Mouse (Mus musculus) CH12.LX (cell line): ENCODE results near the gene Rgl1. TPM values are rescaled to one million over a fixed set of nuclear protein-coding genes. Genes with fewer than 3 reads are reported as not detected.
"Not testable (repeated sequence)": the region's sequence is repeated elsewhere in the genome, so short reads cannot be mapped to it uniquely, and the experiment has no call there.

Experiments used
- DNase-seq: peaks from one replicate; pipeline ENCODE4 v3.0.0-alpha.2; 2013; ENCODE audit errors: extremely low read depth
- H3K27ac ChIP-seq: 2 replicates; pipeline ENCODE4 v1.5.1; 2012; ENCODE audit warnings: low read depth, mild to moderate bottlenecking, control low read depth, moderate library complexity; ENCODE audit not compliant: insufficient read depth
- H3K27me3 ChIP-seq: replicated peaks from 2 replicates; pipeline ENCODE3; 2012; ENCODE audit warnings: inconsistent platforms
- H3K36me3 ChIP-seq, 2 experiments: replicated peaks in 1 of 2; 2 replicates each; pipeline versions ENCODE3 to v1.6.1; 2012; ENCODE audit warnings: inconsistent platforms in 1 of 2, low read length in 1 of 2, mild to moderate bottlenecking in 1 of 2, mixed read lengths in 1 of 2, moderate library complexity in 1 of 2; ENCODE audit not compliant: control insufficient read depth in 1 of 2, insufficient read depth in 1 of 2
- H3K4me1 ChIP-seq, 2 experiments: 2 replicates each; pipeline ENCODE4 v1.6.1; 2012; ENCODE audit warnings: inconsistent platforms in 1 of 2, moderate library complexity in 1 of 2; ENCODE audit not compliant: insufficient read depth in 2 of 2, control insufficient read depth in 1 of 2
- H3K4me2 ChIP-seq: 2 replicates; pipeline ENCODE4 v1.6.1; 2012; ENCODE audit warnings: low read depth, mild to moderate bottlenecking, control low read depth; ENCODE audit not compliant: poor library complexity, insufficient read depth, severe bottlenecking
- H3K4me3 ChIP-seq, 3 experiments: fragments of 150-350 bp in 1 of 3; sonication (generic) in 1 of 3; replicated peaks in 1 of 3; 2 replicates each; pipeline versions ENCODE3 to v1.5.1; 2011 to 2012; ENCODE audit warnings: low read depth in 2 of 3, low read length in 2 of 3, mild to moderate bottlenecking in 2 of 3, moderate library complexity in 2 of 3, control low read depth in 1 of 3, improper control_type of control experiment in 1 of 3, inconsistent platforms in 1 of 3, mixed read lengths in 1 of 3; ENCODE audit not compliant: poor library complexity in 1 of 3
- H3K79me2 ChIP-seq: replicated peaks from 2 replicates; pipeline ENCODE4 v1.6.1; 2012; ENCODE audit warnings: mild to moderate bottlenecking, moderate library complexity; ENCODE audit not compliant: control insufficient read depth, poor library complexity, insufficient read depth, severe bottlenecking; ENCODE audit errors: extremely low read depth
- H3K9ac ChIP-seq: 2 replicates; pipeline ENCODE4 v1.6.1; 2012; ENCODE audit warnings: low read depth, mild to moderate bottlenecking, control low read depth, moderate library complexity; ENCODE audit not compliant: insufficient read depth
- H3K9me3 ChIP-seq: replicated peaks from 2 replicates; pipeline ENCODE3; 2012; ENCODE audit warnings: low read length, inconsistent platforms, mixed read lengths
- CHD1 ChIP-seq: IDR thresholded peaks from 2 replicates; pipeline ENCODE4 v1.6.1; 2012; ENCODE audit warnings: low read depth, low read length, improper control_type of control experiment, inconsistent platforms
- CTCF ChIP-seq, 2 experiments: IDR thresholded peaks in 1 of 2; conservative IDR thresholded peaks in 1 of 2; 2 replicates each; pipeline ENCODE4 v1.5.1; 2011 to 2012; ENCODE audit warnings: low read depth in 2 of 2, low read length in 2 of 2, improper control_type of control experiment in 1 of 2, inconsistent platforms in 1 of 2, mild to moderate bottlenecking in 1 of 2, moderate library complexity in 1 of 2
- ELF1 ChIP-seq: IDR thresholded peaks from 2 replicates; pipeline ENCODE4 v1.6.1; 2014; ENCODE audit warnings: low read depth, mild to moderate bottlenecking, inconsistent platforms, low read length, improper control_type of control experiment
- GABPA ChIP-seq: IDR thresholded peaks from 2 replicates; pipeline ENCODE4 v1.6.1; 2012; ENCODE audit warnings: low read depth, low read length, improper control_type of control experiment, inconsistent platforms; ENCODE audit not compliant: insufficient replicate concordance
- HCFC1 ChIP-seq: IDR thresholded peaks from 2 replicates; pipeline ENCODE4 v1.6.1; 2012; ENCODE audit warnings: low read depth, mild to moderate bottlenecking, inconsistent platforms, low read length, improper control_type of control experiment
- JUN ChIP-seq: IDR thresholded peaks from 2 replicates; pipeline ENCODE4 v1.6.1; 2011; ENCODE audit warnings: low read depth, mild to moderate bottlenecking, low read length, improper control_type of control experiment, moderate library complexity; ENCODE audit not compliant: insufficient read depth
- JUND ChIP-seq: conservative IDR thresholded peaks from 2 replicates; pipeline ENCODE4 v1.6.1; 2011; ENCODE audit warnings: low read depth, low read length, improper control_type of control experiment
- MAZ ChIP-seq: IDR thresholded peaks from 2 replicates; pipeline ENCODE4 v1.6.1; 2012; ENCODE audit warnings: low read depth, mild to moderate bottlenecking, inconsistent platforms, low read length, improper control_type of control experiment, moderate library complexity
- PAX5 ChIP-seq: IDR thresholded peaks from 2 replicates; pipeline ENCODE4 v1.6.1; 2012; ENCODE audit warnings: low read length, inconsistent platforms, mixed read lengths
- POLR2AphosphoS2 ChIP-seq: IDR thresholded peaks from 2 replicates; pipeline ENCODE4 v1.6.1; 2011; ENCODE audit warnings: low read depth, low read length, improper control_type of control experiment
- RAD21 ChIP-seq: IDR thresholded peaks from 2 replicates; pipeline ENCODE4 v1.6.1; 2011; ENCODE audit warnings: low read depth, mild to moderate bottlenecking, low read length, improper control_type of control experiment, moderate library complexity
- RCOR1 ChIP-seq: conservative IDR thresholded peaks from 2 replicates; pipeline ENCODE4 v1.6.1; 2012; ENCODE audit warnings: low read depth, mild to moderate bottlenecking, inconsistent platforms, low read length, improper control_type of control experiment
- SMC3 ChIP-seq: IDR thresholded peaks from 2 replicates; pipeline ENCODE4 v1.6.1; 2011; ENCODE audit warnings: low read depth, low read length, improper control_type of control experiment
- UBTF ChIP-seq: IDR thresholded peaks from 2 replicates; pipeline ENCODE4 v1.6.1; 2012; ENCODE audit warnings: low read depth, mild to moderate bottlenecking, inconsistent platforms, low read length, improper control_type of control experiment, moderate library complexity
- ZKSCAN1 ChIP-seq: IDR thresholded peaks from 2 replicates; pipeline ENCODE4 v1.6.1; 2012; ENCODE audit warnings: low read depth, inconsistent platforms, low read length, improper control_type of control experiment, borderline replicate concordance
- dilution Hi-C: fragments of 300-500 bp; cut with MboI; formaldehyde crosslinking; loops from 2 replicates; pipeline ENCODE4 v1.14.3; 2020; ENCODE audit warnings: low sequenced_read_pairs; ENCODE audit not compliant: extremely low pct_unique_long_range_greater_than_20kb, extremely low pct_ligation_motif_present
- in situ Hi-C: fragments of 300-500 bp; cut with MboI; formaldehyde crosslinking; loops from 3 replicates; pipeline ENCODE4 v1.14.3; 2019; ENCODE audit warnings: low sequenced_read_pairs, low pct_ligation_motif_present, low pct_unique_long_range_greater_than_20kb, mixed read lengths
- polyA plus RNA-seq: library from polyadenylated mRNA; unstranded; fragments of >175 nt; gene quantifications from 2 replicates; pipeline ENCODE4 v1.2.1, GENCODE M21; 2012; ENCODE audit warnings: low read depth; ENCODE audit not compliant: insufficient read length
- total RNA-seq, 2 experiments: library from RNA; depleted of rRNA; stranded (reverse); fragments of 300-350 nt in 1 of 2; fragments of >200 nt in 1 of 2; gene quantifications; 2 replicates each; pipeline ENCODE4 v1.2.3; 2012 to 2014

Rgl1 gene
- total and polyA plus RNA-seq, 3 experiments, result 0.25 to 1.7 (median 0.74) TPM

DNA sequence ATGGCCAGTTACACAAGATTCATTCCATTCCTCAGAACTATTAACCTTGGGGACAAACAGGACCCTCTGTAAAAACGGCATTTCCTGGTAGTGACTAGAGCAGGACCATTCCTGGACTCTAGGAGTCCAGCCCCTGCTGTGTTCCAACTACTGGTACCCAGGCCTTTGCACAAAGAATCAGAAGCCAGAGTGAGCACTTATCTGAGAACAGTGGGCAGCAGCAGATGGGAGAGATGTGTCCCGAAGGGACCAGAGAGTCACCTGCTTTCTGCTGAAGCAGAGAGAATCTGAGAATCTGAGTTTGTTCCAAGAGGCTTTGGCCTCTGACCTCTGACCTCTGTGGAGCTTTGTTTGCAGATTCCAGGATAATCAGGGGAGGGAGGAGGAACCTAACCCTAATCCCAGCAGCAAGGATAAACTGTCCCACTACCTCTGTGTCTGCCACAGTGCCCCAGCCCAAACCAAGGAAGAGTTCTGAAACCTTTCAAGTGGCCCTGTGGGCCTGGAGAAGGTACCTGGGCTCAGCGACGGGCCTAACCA lies 22.0 kb upstream of the Rgl1 start:
- Histone ChIP-seq H3K4me1 (no peaks in the 10 kb centered on the region), H3K4me3 (no peak overlapping the region), H3K36me3 (no peaks in the 10 kb centered on the region), H3K9ac (no peak overlapping the region), H3K27ac (no peak overlapping the region), H3K9me3 (no peaks in the 10 kb centered on the region), H3K27me3 (no peaks in the 10 kb centered on the region)
- dilution Hi-C loops (no loop called here), in situ Hi-C loops (loop anchor here (25.0 kb wide), 1 partner anchor 599 kb away; no protein-coding TSS in a partner anchor)
- TF ChIP-seq PAX5, result no peak
- no peak for TF ChIP-seq GABPA
- TF ChIP-seq CTCF (conservative IDR thresholded peaks at IDR 0.05 in 1 of 2, IDR thresholded peaks at IDR 0.05 in 1 of 2; ENCODE audit: low read depth in 2 of 2, low read length in 2 of 2), result no peak
- TF ChIP-seq RCOR1, result no peak
- no peak for TF ChIP-seq JUN
- TF ChIP-seq HCFC1, result no peak
- no peak for TF ChIP-seq POLR2AphosphoS2
- TF ChIP-seq UBTF, result no peak
- TF ChIP-seq CHD1, result no peak
- no peak for TF ChIP-seq ELF1
- TF ChIP-seq MAZ, result no peak
- no peak for TF ChIP-seq SMC3
- TF ChIP-seq ZKSCAN1, result no peak
- TF ChIP-seq, all 38 proteins: peak for 0
- Histone ChIP-seq H3K4me2 (no peak overlapping the region), H3K79me2 (no peaks in the 10 kb centered on the region)
- DNase-seq, result no peak

DNA sequence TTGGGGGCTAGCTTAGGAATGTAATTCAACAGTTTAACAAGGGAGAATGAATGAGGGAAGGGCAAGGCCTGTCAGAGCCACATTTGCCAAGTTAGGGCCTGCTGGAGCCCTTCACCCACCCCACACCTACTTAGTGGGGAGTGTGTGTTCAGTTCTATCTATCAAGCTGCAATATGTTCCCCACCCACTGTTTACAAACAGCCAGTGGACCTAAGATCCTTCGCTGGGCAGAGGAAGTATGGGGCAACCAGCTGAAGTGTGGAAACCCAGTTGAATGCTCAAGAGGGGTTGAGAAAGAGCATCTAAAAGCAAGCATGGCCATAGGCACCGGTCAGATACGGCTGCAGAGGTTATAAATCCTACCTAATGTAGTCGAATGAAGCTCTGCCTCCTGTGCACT lies 20.8 kb upstream of the Rgl1 start:
- TF ChIP-seq HCFC1, result no peak
- no peak for TF ChIP-seq JUN
- TF ChIP-seq JUND, result no peak
- TF ChIP-seq RAD21, result no peak
- no peak for TF ChIP-seq POLR2AphosphoS2
- no peaks in the 10 kb centered on the region for H3K4me1 ChIP-seq
- no peaks in the 10 kb centered on the region for H3K27me3 ChIP-seq
- no peak overlapping the region for H3K4me3 ChIP-seq
- dilution Hi-C loops (no loop called here), in situ Hi-C loops (loop anchor here (25.0 kb wide), 1 partner anchor 600 kb away; no protein-coding TSS in a partner anchor)
- no peak for DNase-seq
- no peaks in the 10 kb centered on the region for H3K9me3 ChIP-seq
- H3K36me3 ChIP-seq, result no peaks in the 10 kb centered on the region
- no peak overlapping the region for H3K4me2 ChIP-seq
- H3K27ac ChIP-seq, result no peak overlapping the region
- no peaks in the 10 kb centered on the region for H3K79me2 ChIP-seq
- H3K9ac ChIP-seq, result no peak overlapping the region

DNA sequence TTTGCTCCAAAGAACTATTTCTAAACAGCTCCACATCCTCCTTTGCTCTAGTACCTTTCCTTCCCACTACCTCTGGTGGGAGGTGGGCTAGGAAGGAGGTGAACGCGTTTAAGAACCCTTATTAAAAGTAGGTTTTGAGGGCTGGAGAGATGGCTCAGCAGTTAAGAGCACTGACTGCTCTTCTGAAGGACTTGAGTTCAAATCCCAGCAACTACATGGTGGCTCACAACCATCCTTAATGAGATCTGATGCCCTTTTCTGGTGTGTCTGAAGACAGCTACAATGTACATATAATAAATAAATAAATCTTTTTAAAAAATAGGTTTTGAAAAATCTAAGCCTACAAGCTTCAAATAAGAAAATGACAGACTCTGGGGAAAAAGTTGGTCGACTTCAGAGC lies 19.3 kb upstream of the Rgl1 start:
- H3K9me3 ChIP-seq, H3K4me1 ChIP-seq, H3K36me3 ChIP-seq, H3K4me3 ChIP-seq, H3K79me2 ChIP-seq, H3K4me2 ChIP-seq, H3K27me3 ChIP-seq, dilution Hi-C loops, H3K9ac ChIP-seq, H3K27ac ChIP-seq, DNase-seq: not testable (repeated sequence)
- in situ Hi-C loops, result loop anchor here (25.0 kb wide), 1 partner anchor 602 kb away; no protein-coding TSS in a partner anchor
